Mouse (Mus musculus) cortical plate, adult 2 months (tissue): Measurements from ENCODE around the gene Nsd2.

Experiments used
- CTCF ChIP-seq: fragments of 200-500 bp; IDR thresholded peaks from 2 replicates; pipeline ENCODE4 v1.5.1; 2011; ENCODE audit warnings: mild to moderate bottlenecking, control low read depth, low read length; ENCODE audit not compliant: insufficient read depth; ENCODE audit errors: extremely low read depth
- POLR2A ChIP-seq: fragments of 200-500 bp; IDR thresholded peaks from 2 replicates; pipeline ENCODE4 v1.6.1; 2011; ENCODE audit warnings: mild to moderate bottlenecking, low read length, control low read depth; ENCODE audit not compliant: insufficient read depth; ENCODE audit errors: extremely low read depth

- no peak for TF ChIP-seq POLR2A
- no peak for TF ChIP-seq CTCF
These were observed 117.9 kb downstream of the Nsd2 start for GRCm38 (mm10) chr5:33938448-33938847.
